Mouse (Mus musculus) cerebellum, adult (tissue): Measurements from ENCODE around the gene Rspo3.

ENCODE experiments used
- ATAC-seq: cut with Nextera tagmentation; 2 replicates; pipeline ENCODE4 v1.9.2; 2017; ENCODE audit warnings: mild to moderate bottlenecking, moderate library complexity, mixed read lengths; ENCODE audit not compliant: insufficient number of reproducible peaks, low FRiP score, low TSS enrichment

The Rspo3 gene

GRCm38 (mm10) chr10:29445076-29445475 is 90.6 kb downstream of the Rspo3 start:
- ATAC-seq, result no peak

- no peak for ATAC-seq
These were observed 94.4 kb downstream of the Rspo3 start for GRCm38 (mm10) chr10:29441297-29441696.

- no peak for ATAC-seq
These were observed 102.7 kb downstream of the Rspo3 start for GRCm38 (mm10) chr10:29432935-29433453.

- no peak for ATAC-seq
These were observed 109.0 kb downstream of the Rspo3 start for GRCm38 (mm10) chr10:29426660-29427059.

GRCm38 (mm10) chr10:29424571-29424970 is 111.1 kb downstream of the Rspo3 start:
- no peak for ATAC-seq

GRCm38 (mm10) chr10:29414361-29414760 is 121.3 kb downstream of the Rspo3 start:
- ATAC-seq, result no peak

GRCm38 (mm10) chr10:29402656-29403268 is 132.9 kb downstream of the Rspo3 start:
- ATAC-seq, result no peak
